Mouse (Mus musculus) liver, embryonic 16.5 days (tissue): ENCODE measurements at regions not wholly inside any gene's neighbourhood (a gene's known extent, or its start where the extent isn't known, plus 50 kb on each side); places are given as distances from the start of the nearest gene placed in this dataset.

Experiments
- ATAC-seq: fragments of 200-750 bp; cut with Nextera tagmentation; 2 replicates; pipeline ENCODE4 v1.8.0; 2017; ENCODE audit warnings: low read depth, mild to moderate bottlenecking, moderate number of reproducible peaks, moderate library complexity
- H3K27ac ChIP-seq: fragments of 300-500 bp; sonication (generic); 2 replicates; pipeline ENCODE4 v1.5.1; 2014; ENCODE audit warnings: mild to moderate bottlenecking, low read length
- H3K27me3 ChIP-seq: fragments of 300-500 bp; sonication (generic); 2 replicates; pipeline ENCODE4 v1.6.1; 2014; ENCODE audit warnings: low read depth, low read length, mixed read lengths; ENCODE audit not compliant: control insufficient read depth, insufficient read depth
- H3K36me3 ChIP-seq: fragments of 300-500 bp; sonication (generic); 2 replicates; pipeline ENCODE4 v1.6.1; 2014; ENCODE audit warnings: mild to moderate bottlenecking; ENCODE audit not compliant: control insufficient read depth, insufficient read depth
- H3K4me1 ChIP-seq: fragments of 300-500 bp; sonication (generic); 2 replicates; pipeline ENCODE4 v1.6.1; 2014; ENCODE audit warnings: low read depth, low read length, mixed read lengths; ENCODE audit not compliant: control insufficient read depth
- H3K4me2 ChIP-seq: fragments of 300-500 bp; sonication (generic); 2 replicates; pipeline ENCODE4 v1.6.1; 2014; ENCODE audit warnings: low read depth, low read length, mixed read lengths
- H3K4me3 ChIP-seq: fragments of 300-500 bp; sonication (generic); 2 replicates; pipeline ENCODE4 v1.5.1; 2014; ENCODE audit warnings: low read depth, mild to moderate bottlenecking, low read length
- H3K9ac ChIP-seq: fragments of 300-500 bp; sonication (generic); 2 replicates; pipeline ENCODE4 v1.6.1; 2014; ENCODE audit warnings: low read depth, low read length
- H3K9me3 ChIP-seq: fragments of 300-500 bp; sonication (generic); replicated peaks from 2 replicates; pipeline ENCODE4 v1.6.1; 2016; ENCODE audit warnings: low read length; ENCODE audit not compliant: control insufficient read depth
- WGBS: fragments of 180-500 bp; shearing (Covaris S2); extraction: QIAGEN DNeasy Blood & Tissue Kit; methylation state at CpG from one replicate; pipeline ENCODE4 v1.1.7; 2014; ENCODE audit not compliant: insufficient replicate concordance; 5-methylcytosine and 5-hydroxymethylcytosine counted together

DNA sequence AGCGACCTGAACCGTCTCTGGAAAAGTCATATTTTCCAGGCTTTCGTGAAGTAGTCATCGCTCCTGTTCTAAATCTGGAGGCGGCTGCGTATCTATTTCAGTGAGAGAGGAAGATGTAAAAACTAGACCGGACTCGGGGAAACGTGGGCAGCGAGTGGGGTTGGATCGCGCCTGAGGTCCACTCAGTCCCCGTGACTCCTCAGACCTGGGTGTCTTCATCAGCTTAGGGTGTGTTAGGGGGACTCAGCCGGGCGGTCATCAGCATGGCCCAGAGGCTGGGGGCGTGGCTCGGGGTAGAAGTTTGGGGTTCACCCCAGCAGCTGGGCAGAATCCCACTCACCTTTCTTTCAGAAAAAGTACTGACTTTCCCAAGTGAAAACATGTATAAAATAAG is 85.6 kb upstream of the Arid1b start:
- Histone ChIP-seq H3K9ac (peak overlapping the region; percentile 76), H3K9me3 (no peaks in the 10 kb centered on the region), H3K4me1 (peaks cover 5% of the 10 kb centered on the region; the same call in 1 of the 2 replicates), H3K27ac (peak overlapping the region; percentile 76), H3K36me3 (no peaks in the 10 kb centered on the region), H3K4me3 (peak overlapping the region; percentile 68), H3K27me3 (no peaks in the 10 kb centered on the region), H3K4me2 (peak overlapping the region; percentile 94)
- WGBS = 2% methylated on average over 17 of the region's 17 CpGs
- peak; percentile 3; the same call in 1 of the 2 replicates for ATAC-seq

DNA sequence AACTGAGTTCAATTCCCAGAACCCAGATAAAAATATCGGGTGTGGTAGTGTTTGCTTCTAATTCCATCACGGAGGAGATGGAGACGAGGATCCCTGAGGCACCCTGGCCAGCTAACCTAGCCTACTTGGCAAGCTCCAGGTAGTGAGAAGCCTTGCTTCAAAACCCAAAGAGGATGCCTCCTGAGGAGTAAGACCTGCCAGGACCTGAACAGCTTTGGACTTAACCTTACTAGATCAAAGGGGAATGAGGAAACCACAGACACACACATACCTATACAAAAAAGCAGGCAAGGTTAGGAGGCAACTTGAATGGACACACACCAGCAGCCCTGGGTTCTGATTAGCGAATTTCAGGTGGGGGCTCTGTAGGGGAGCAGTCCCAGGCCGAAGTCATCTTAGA is 84.0 kb upstream of the Arid1b start:
- Histone ChIP-seq H3K27ac (no peak overlapping the region), H3K4me2 (no peak overlapping the region), H3K9me3 (no peaks in the 10 kb centered on the region), H3K27me3 (no peaks in the 10 kb centered on the region), H3K4me3 (no peak overlapping the region), H3K9ac (no peak overlapping the region), H3K36me3 (no peaks in the 10 kb centered on the region), H3K4me1 (peaks cover 5% of the 10 kb centered on the region; the same call in 1 of the 2 replicates)
- WGBS = 57% methylated on average over 5 of the region's 5 CpGs
- no peak for ATAC-seq

DNA sequence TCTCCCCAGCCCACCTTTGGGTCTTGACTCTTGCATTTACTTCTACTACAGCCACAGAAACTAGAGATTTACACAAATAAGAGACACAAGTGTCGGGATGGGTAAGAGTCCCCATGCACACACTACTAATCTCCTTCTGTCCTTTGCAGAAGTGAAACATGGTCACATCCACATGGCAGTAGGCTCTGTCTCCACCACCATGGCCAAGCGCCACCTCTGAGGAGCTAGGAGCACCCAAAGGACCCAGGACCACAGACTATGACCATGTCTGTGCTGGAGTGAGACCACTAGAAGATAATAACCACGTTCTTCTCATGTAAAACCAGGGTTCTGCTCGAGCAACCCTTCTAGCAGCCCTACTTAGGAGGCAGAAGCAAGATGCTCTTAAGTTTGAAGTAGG is 81.1 kb upstream of the Arid1b start:
- 49% methylated on average over 4 of the region's 4 CpGs for WGBS
- Histone ChIP-seq H3K27ac (no peak overlapping the region), H3K9ac (no peak overlapping the region), H3K4me3 (no peak overlapping the region), H3K36me3 (no peaks in the 10 kb centered on the region), H3K4me1 (peaks cover 5% of the 10 kb centered on the region; the same call in 1 of the 2 replicates), H3K4me2 (no peak overlapping the region), H3K27me3 (no peaks in the 10 kb centered on the region), H3K9me3 (no peaks in the 10 kb centered on the region)
- no peak for ATAC-seq

DNA sequence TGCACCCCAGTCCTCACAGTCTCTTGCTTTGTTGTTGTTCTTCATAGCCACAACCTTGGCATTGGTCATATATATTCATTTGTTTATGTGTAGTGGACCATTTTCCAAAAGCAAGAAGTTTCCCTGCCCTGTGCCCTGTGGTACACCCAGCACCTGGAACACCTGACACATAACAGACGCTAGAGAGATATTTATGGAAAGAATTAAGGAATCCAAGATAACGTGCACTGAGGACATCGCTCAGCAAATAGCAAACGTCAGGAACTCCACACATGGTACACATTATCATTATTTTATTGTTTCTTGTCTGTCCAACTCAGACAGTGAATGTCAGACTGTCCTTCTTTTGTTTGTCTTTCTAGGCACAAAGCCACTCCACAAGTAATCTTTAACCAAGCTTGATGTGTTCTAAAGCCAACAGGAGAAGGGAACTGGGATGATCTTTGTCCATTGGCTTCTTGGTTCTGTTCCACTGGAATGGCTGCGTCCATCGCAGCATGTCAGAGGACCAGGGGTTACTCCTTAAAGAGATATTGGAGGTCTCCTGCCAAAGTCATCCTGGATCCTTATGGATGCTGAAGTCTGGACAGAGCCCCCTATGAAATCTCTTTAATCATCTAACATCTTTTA is 74.2 kb upstream of the Arid1b start:
- no peaks in the 10 kb centered on the region for H3K36me3 ChIP-seq
- H3K9me3 ChIP-seq = no peaks in the 10 kb centered on the region
- no peak overlapping the region for H3K4me2 ChIP-seq
- H3K27ac ChIP-seq = no peak overlapping the region
- 64% methylated on average over 6 of the region's 6 CpGs for WGBS
- H3K4me3 ChIP-seq = no peak overlapping the region
- H3K4me1 ChIP-seq = no peaks in the 10 kb centered on the region
- H3K27me3 ChIP-seq = no peaks in the 10 kb centered on the region
- H3K9ac ChIP-seq = no peak overlapping the region
- ATAC-seq = no peak

DNA sequence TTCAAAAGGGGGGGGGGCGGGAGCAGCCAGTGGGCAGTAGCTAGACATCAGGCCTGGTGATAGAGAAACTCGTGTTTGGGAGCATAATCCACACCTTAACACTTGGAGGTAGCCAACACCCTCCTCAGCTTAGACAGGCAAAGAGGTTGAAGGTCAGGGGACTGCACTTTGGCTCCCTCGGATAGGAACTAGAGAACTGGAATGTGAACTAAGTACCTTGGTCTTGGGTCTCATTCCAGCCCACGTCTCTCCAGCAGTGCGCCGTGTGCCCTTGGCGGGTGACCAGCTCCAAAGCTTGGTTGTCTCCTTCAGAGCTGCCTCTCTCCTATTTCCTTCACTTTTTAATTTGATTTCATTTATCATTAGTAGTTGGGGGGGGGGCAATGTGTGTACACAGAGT is 73.0 kb upstream of the Arid1b start:
- Histone ChIP-seq H3K9ac (no peak overlapping the region), H3K4me1 (no peaks in the 10 kb centered on the region), H3K27me3 (no peaks in the 10 kb centered on the region), H3K9me3 (no peaks in the 10 kb centered on the region), H3K36me3 (no peaks in the 10 kb centered on the region), H3K27ac (no peak overlapping the region), H3K4me2 (no peak overlapping the region), H3K4me3 (no peak overlapping the region)
- ATAC-seq = no peak; the same call in 1 of the 2 replicates
- WGBS = 73% methylated on average over 7 of the region's 7 CpGs

DNA sequence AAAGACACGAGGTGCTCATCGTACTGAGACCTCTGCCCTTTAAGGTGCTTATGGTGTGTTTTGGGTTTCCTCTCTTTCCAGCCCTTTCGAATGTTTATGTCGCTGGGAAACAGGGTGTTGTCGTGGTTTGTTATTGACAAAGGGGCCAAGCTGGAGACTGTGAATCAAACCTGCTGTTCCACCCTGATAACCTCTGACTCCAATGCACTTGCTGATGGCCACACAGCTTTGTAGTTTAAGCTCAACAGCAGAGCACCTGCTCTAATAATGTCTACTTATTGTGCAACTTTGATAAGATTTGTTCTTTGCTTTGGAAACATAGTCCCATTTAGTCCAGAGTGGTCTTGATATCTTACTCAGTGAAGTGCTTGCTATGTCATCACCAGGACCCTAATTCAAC is 65.5 kb upstream of the Arid1b start:
- no peak overlapping the region for H3K27ac ChIP-seq
- no peaks in the 10 kb centered on the region for H3K36me3 ChIP-seq
- no peak overlapping the region for H3K4me2 ChIP-seq
- no peak overlapping the region for H3K9ac ChIP-seq
- no peak for ATAC-seq
- H3K9me3 ChIP-seq = no peaks in the 10 kb centered on the region
- H3K4me3 ChIP-seq = no peak overlapping the region
- no peaks in the 10 kb centered on the region for H3K27me3 ChIP-seq
- WGBS = 17% methylated on average over 5 of the region's 5 CpGs
- H3K4me1 ChIP-seq = no peaks in the 10 kb centered on the region

DNA sequence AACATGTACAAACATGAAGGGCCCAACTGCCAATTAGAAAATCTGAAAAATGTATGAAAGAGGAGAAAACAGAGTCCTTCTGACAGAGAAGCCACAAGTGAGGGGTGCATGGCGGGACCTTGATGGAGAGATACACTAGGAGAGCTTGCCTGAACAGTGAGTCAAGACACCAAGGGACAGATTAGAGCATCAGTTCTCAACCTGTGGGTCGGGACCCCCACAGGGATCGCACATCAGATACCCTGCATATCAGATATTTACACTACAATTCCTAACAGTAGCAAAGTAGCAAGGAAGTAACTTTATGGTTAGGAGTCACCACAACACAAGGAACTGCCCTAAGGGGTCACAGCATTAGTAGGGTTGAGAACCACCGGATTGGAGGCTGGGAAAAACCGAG is 58.9 kb upstream of the Arid1b start:
- Histone ChIP-seq H3K27me3 (no peaks in the 10 kb centered on the region), H3K4me3 (no peak overlapping the region), H3K9ac (no peak overlapping the region), H3K4me1 (no peaks in the 10 kb centered on the region), H3K27ac (no peak overlapping the region), H3K36me3 (no peaks in the 10 kb centered on the region), H3K9me3 (no peaks in the 10 kb centered on the region), H3K4me2 (no peak overlapping the region)
- 61% methylated on average over 5 of the region's 5 CpGs for WGBS
- ATAC-seq = no peak

DNA sequence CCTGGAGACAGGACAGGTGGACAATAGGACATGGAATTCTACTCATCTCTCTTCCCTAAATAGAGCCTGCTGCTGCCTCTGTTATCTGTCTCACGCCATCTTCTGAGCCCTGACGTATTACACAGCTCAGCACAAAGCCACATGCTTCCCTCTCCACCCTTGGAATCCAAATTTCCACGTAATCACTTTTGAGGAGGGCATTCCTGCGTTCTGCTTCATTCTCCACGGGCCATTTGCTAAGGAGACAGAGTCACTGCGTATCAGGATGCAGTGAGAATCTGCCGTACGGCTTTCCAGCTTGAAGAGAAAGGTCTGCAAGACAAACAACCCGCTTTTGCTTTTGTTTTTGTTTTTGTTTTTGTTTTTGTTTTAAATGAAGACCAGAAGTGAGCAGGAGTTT is 53.5 kb upstream of the Arid1b start:
- H3K27ac ChIP-seq = no peak overlapping the region
- no peaks in the 10 kb centered on the region for H3K36me3 ChIP-seq
- H3K27me3 ChIP-seq = no peaks in the 10 kb centered on the region
- H3K4me3 ChIP-seq = no peak overlapping the region
- no peaks in the 10 kb centered on the region for H3K4me1 ChIP-seq
- WGBS = 57% methylated on average over 9 of the region's 9 CpGs
- no peak overlapping the region for H3K4me2 ChIP-seq
- H3K9me3 ChIP-seq = no peaks in the 10 kb centered on the region
- no peak overlapping the region for H3K9ac ChIP-seq
- no peak for ATAC-seq

DNA sequence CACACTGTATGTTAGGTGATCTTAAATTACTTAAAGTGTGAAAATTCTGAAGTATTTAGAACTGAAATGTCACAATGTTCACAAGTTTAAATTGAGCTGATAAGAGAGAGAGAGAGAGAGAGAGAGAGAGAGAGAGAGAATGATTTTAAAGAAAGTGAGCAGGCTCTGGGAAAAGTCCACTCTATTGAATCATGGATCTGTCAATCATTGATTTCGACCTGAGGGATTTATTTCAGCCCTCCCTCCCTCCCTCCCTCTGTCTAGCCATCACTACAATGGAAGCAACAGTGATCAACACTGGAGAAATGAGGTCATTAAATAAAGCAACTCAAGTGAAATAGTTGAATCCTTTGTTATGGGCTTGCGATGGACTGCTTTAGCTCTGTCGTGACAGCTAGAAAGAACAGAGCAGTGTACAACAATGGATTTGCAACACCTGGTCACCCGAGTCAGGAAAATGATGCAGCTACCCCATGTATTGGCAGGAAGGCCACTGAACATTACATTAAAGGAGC is 52.8 kb upstream of the Arid1b start:
- Histone ChIP-seq H3K9me3 (no peaks in the 10 kb centered on the region), H3K36me3 (no peaks in the 10 kb centered on the region), H3K4me2 (no peak overlapping the region), H3K9ac (no peak overlapping the region), H3K27ac (no peak overlapping the region), H3K27me3 (no peaks in the 10 kb centered on the region), H3K4me1 (no peaks in the 10 kb centered on the region), H3K4me3 (no peak overlapping the region)
- ATAC-seq = no peak
- 56% methylated on average over 4 of the region's 4 CpGs for WGBS
